8 mouse cellular contexts compared by ENCODE assay signal in genomic region chr7:141278766-141279590, GRCm38 (mm10). TPM values are rescaled to one million over a fixed set of nuclear protein-coding genes. Genes with fewer than 3 reads are reported as not detected.
A peak's percentile ranks its signal among the peaks of the same experiment; 100 is the strongest.
DNase-seq lines count a peak whose midpoint lies in the region; ATAC-seq and TF ChIP-seq lines count a peak whose summit lies in the region.

Sct (minus strand) TSS chr7:141279133.

- H3K4me2 ChIP-seq in heart, embryonic 14.5 days (ENCODE audit: low read length): peak within 1 kb of the TSS; percentile 98
- peak within 1 kb of the TSS; percentile 82 for H3K4me2 ChIP-seq in limb, embryonic 11.5 days (ENCODE audit: low read depth, severe bottlenecking)

- no peak for DNase-seq in left cerebral cortex, adult 2 months (ENCODE audit: extremely low spot score in 1 of 2, low spot score in 2 of 2)
- DNase-seq in left cerebral cortex, adult 11 months (ENCODE audit: low spot score): no peak
- DNase-seq in cerebellum, adult 8-10 months: peak; percentile 56
- DNase-seq in limb, embryonic 11.5 days (ENCODE audit: low spot score): peak; percentile 76
- peak; percentile 57 for DNase-seq in naive thymus-derived CD4-positive, alpha-beta T cell, adult 2 months (ENCODE audit: low read depth)
- DNase-seq in urinary bladder, postnatal 14 days (ENCODE audit: low spot score): no peak
- no peak for DNase-seq in left cerebral cortex, postnatal 36 days (ENCODE audit: low spot score in 2 of 2)

- peaks cover 2 to 12% of the 10 kb centered on the region in 2 experiments; a peak in 3 of 4 replicates for H3K4me1 ChIP-seq in heart, embryonic 14.5 days (ENCODE audit: control insufficient read depth in 2 of 2, insufficient read depth in 2 of 2, low read length in 2 of 2)
- H3K4me1 ChIP-seq in limb, embryonic 11.5 days (ENCODE audit: control insufficient read depth, insufficient read depth, low read length): 0 out of 2 replicates have a peak, but pooled peaks cover 2% of the 10 kb centered on the region

- H3K9me3 ChIP-seq in heart, embryonic 14.5 days (ENCODE audit: control insufficient read depth, low read length): no peaks in the 10 kb centered on the region
- H3K9me3 ChIP-seq in limb, embryonic 11.5 days (ENCODE audit: control insufficient read depth, low read length): no peaks in the 10 kb centered on the region

- peak; percentile 41 for ATAC-seq in heart, embryonic 14.5 days (ENCODE audit: insufficient number of reproducible peaks, insufficient read depth, low FRiP score, low read depth)
- peak; percentile 76 for ATAC-seq in limb, embryonic 11.5 days (ENCODE audit: insufficient number of reproducible peaks, low FRiP score, low TSS enrichment, low read depth)

- no peak within 1 kb of the TSS for H3K27ac ChIP-seq in left cerebral cortex, adult 2 months
- H3K27ac ChIP-seq in heart, embryonic 14.5 days (replicated peaks in 1 of 2; ENCODE audit: control insufficient read depth in 1 of 2, insufficient read depth in 1 of 2, low read depth in 2 of 2, low read length in 2 of 2): no peak within 1 kb of the TSS
- H3K27ac ChIP-seq in limb, embryonic 11.5 days (replicated peaks; ENCODE audit: low read depth, low read length): no peak within 1 kb of the TSS

- TF ChIP-seq CTCF in left cerebral cortex, adult 2 months (IDR thresholded peaks at IDR 0.05): peak; percentile 46

- no peaks in the 10 kb centered on the region for H3K36me3 ChIP-seq in heart, embryonic 14.5 days (ENCODE audit: control insufficient read depth, insufficient read depth, low read length)
- H3K36me3 ChIP-seq in limb, embryonic 11.5 days (ENCODE audit: control insufficient read depth, insufficient read depth, low read length): no peaks in the 10 kb centered on the region

- WGBS in heart, embryonic 14.5 days: 3% methylated on average over 46 of the region's 46 CpGs
- WGBS in limb, embryonic 11.5 days: 2% methylated on average over 46 of the region's 46 CpGs

- peak within 1 kb of the TSS; percentile 57 for H3K9ac ChIP-seq in heart, embryonic 14.5 days (ENCODE audit: low read length)
- peak within 1 kb of the TSS; percentile 28; the same call in 1 of the 2 replicates for H3K9ac ChIP-seq in limb, embryonic 11.5 days (ENCODE audit: low read length)

- intact Hi-C loops in left cerebral cortex, adult 2 months (cut with DNase I): no loop called here
- intact Hi-C loops in left cerebral cortex, postnatal 36 days (cut with DNase I): no loop called here

- H3K4me3 ChIP-seq in left cerebral cortex, adult 2 months: peak within 1 kb of the TSS; percentile 48
- peak within 1 kb of the TSS; percentile 42 to 47 for H3K4me3 ChIP-seq in heart, embryonic 14.5 days (ENCODE audit: control insufficient read depth in 1 of 2, insufficient read depth in 1 of 2, low read depth in 1 of 2, low read length in 2 of 2)
- H3K4me3 ChIP-seq in limb, embryonic 11.5 days (ENCODE audit: low read depth, low read length): peak within 1 kb of the TSS; percentile 39

- peaks cover 17% of the 10 kb centered on the region; the same call in 1 of the 2 replicates for H3K27me3 ChIP-seq in heart, embryonic 14.5 days (ENCODE audit: control insufficient read depth, insufficient read depth, low read length)
- no peaks in the 10 kb centered on the region for H3K27me3 ChIP-seq in limb, embryonic 11.5 days (ENCODE audit: control insufficient read depth, insufficient read depth, low read length)

RNA-seq across cellular contexts. Expression of gene Sct, which starts in this region (rescaled TPM):
- total RNA-seq in left cerebral cortex, adult 2 months (2021): not detected
- 1.6 and 2.3 TPM in 2 replicates for polyA plus RNA-seq in heart, embryonic 14.5 days (2014; fragmentation: Nextera tagmentation; extraction: Ambion mirVana)
- 10.2 TPM in 2 replicates for polyA plus RNA-seq in limb, embryonic 11.5 days (2014; fragmentation: Nextera tagmentation; extraction: Ambion mirVana)
- total RNA-seq in left cerebral cortex, postnatal 36 days (2021): not detected

Comparison
In these comparisons a context has a peak if more than half of its experiments do, and no peak if none do; other contexts are left out.
1. DNase-seq: peak in cerebellum, adult 8-10 months (single experiment), limb, embryonic 11.5 days (single experiment) and naive thymus-derived CD4-positive, alpha-beta T cell, adult 2 months (single experiment); none in left cerebral cortex, adult 2 months (0 of 2), left cerebral cortex, adult 11 months (single experiment), urinary bladder, postnatal 14 days (single experiment) and left cerebral cortex, postnatal 36 days (0 of 2).
2. Peak in every context shown above with its lines, with median percentiles within 50 percentile points of each other: H3K4me3 ChIP-seq.